Mouse (Mus musculus) left cerebral cortex, adult 11 months (tissue): ENCODE measurements around the gene Commd6.

Source experiments
- DNase-seq: peaks from one replicate; pipeline ENCODE4 v3.0.0; 2022; ENCODE audit warnings: low spot score

The Commd6 gene

GRCm38 (mm10) chr14:101640153-101640843 lies at the start of gene Commd6:
Gene Commd6 (minus strand): TSS chr14:101640686.
- DNase-seq: peak; percentile 91

DNA sequence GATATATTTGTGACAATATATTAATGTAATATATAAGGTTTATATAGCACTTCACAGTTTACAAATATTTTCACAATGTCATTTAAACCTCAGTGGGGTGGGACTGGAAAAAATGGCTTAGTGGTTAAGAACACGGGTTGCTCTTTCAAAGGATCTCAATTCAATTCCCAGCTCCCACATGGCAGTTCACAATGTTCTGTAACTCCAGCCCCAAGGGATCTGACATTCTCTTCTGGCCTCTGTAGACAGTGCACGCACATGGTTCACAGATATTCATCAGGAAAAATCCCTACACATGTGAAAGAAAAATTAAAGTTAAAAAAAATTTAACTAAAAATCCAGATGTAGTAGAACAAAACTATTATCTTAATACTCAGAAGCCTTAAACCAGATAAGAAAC lies 47.9 kb upstream of the Commd6 start:
- DNase-seq: no peak

DNA sequence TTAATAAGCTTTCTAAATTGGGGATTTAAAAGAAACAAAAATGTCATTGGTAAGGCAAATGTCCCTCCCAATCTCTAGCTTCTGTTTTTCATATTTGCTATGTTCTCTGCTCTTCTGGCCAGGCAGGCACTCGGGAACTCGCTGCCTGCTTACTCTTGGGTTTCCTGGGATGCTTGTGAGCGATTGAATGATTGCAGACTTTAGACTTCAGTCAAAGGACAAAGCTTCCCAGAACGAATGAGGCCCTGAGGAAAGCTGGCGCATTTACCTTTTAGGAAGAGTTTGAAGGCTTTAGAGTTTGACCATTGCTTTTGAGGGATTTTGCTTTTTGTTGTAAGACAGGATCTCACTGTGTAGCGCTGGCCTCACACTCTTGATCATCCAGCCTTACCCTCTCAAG lies 47.2 kb upstream of the Commd6 start:
- DNase-seq: no peak

- DNase-seq: no peak
Measured at GRCm38 (mm10) chr14:101672226-101672625, 31.7 kb upstream of the Commd6 start.

- no peak for DNase-seq
Measured at GRCm38 (mm10) chr14:101668626-101669025, 28.1 kb upstream of the Commd6 start.

- no peak for DNase-seq
Measured at GRCm38 (mm10) chr14:101666536-101666935, 26.1 kb upstream of the Commd6 start.

DNA sequence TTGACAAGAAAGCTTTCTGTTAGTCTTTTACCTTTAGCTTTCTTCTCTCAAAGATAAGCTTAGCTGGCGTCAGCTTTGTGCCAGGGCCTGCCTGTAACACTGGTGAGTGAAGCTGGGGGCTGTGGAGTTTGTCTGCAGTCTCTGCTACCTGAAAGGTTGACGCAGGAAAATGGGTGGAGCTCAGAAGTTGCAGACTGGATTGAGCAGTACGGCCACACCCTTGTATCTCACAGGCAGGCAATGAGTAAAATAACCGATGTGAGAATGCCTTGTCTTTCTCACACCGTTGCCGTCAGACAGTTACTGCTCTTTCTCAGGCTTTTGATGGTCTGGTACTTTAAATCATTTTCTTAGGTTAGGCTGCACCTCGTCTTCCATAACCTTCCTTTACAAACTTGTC lies 25.6 kb upstream of the Commd6 start:
- no peak for DNase-seq

GRCm38 (mm10) chr14:101664274-101664673 lies 23.8 kb upstream of the Commd6 start:
- no peak for DNase-seq

DNA sequence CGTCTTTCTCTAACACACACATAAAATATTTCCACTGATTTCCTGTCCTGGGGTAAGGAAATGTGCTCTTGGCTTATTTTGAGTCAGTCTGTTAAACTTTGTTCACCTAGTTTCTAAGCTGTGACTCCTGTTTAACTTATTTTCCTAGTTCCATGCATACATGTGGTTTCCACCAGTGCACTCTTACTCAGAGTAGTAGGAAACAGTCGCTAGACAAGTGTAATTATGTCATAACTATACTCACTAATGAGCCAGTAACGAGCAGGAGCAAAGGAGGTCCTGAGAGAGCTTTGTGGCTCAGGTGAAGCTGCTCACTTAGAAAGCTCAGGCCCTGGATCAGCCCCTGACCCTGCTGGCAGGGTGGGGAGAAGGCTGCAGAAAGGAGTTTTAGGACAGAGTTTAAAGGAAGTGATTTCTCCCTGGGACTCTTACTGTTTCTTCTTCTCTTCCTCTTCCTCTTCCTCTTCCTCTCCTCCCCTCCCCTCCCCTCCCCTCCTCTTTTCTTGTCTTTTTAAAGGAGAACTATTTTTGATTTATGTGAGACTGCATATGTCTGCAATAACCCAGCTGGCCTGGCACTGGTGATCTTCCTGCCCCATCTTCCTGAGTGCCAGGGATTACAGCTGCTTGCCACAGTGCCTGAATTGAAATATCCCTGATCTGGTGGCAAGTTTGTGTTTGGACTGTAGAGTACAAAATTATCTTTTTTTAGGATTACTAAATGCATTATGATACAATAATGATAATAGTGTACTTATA lies 21.3 kb upstream of the Commd6 start:
- no peak for DNase-seq

DNA sequence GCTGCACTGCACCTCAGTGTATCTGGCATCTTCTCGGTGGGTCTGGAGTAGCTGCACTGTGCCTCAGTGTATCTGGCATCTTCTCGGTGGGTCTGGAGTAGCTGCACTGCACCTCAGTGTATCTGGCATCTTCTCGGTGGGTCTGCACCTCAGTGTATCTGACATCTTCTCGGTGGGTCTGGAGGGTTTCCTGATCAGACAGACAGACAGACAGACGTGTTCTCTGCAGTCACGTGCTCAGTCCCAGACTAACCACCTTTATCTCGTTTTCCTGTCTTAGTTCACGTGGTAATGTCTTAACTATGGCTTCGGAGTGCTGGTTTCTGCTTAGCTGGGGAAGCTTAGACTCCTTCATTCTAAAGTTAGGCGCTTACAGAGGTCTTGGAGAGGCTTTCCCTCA lies 15.8 kb upstream of the Commd6 start:
- no peak for DNase-seq

- no peak for DNase-seq
Measured at GRCm38 (mm10) chr14:101654526-101654909, 14.0 kb upstream of the Commd6 start.

GRCm38 (mm10) chr14:101653581-101654525 lies 13.4 kb upstream of the Commd6 start, which contains the start of gene Uchl3:
Gene Uchl3 (plus strand): TSS chr14:101653967.
- peak; percentile 94 for DNase-seq

DNA sequence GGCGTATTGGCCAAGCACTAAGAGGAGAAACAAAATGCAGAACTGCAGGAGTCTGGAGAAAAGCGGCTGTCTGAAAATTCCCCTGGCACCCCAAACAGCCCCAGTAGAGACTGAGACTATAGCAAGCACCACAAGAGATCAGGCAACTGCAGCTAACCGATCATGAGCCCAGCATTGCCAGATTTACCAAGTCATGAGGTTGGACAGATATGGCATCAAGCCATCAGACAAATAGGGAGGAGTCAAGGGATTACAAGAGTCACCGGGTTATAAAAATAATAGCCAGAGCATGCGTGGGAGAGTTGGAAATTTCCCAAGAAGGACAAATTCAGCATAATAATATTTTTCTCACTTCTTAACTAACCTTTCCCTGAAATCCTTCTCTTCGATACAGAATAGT lies 12.1 kb upstream of the Commd6 start:
- no peak for DNase-seq

DNA sequence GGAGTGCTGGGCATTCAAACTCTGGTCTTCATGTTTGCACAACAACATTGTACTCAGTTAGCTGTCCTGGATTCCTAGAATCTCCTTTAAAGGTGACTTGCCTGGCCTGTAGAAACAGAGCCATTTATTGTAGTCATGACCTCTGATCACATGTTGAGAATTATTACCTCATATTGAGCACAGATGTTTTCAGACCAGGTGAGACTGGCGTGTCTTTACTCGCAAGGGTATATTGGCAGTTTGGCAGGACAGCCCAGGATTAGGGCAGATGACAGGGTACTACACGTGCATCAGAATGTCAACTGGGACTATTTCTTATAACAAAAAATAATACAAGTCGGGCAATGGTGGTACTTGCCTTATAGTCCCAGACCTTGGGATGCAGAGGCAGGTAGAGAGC lies 10.1 kb upstream of the Commd6 start:
- DNase-seq: no peak

DNA sequence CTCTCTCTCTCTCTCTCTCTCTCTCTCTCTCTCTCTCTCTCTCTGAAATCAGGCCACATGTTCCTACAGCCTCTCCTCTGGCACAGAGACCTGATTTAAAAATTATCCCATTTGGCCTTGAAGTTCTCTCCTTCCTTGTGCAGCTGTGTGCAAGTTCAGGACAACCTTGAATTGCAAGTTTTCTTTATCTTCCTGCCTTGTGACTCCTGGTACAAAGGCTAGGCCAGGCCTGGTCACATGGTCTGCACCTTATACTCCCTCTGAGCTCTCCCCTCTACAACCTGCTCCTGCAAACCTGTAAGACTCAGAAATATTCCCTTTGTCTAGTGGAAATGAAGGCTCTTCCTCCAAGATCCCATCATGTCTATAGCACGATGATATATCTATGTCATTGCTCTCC lies 4.5 kb upstream of the Commd6 start:
- no peak for DNase-seq

- DNase-seq: no peak
Measured at GRCm38 (mm10) chr14:101637381-101637780, 3.1 kb downstream of the Commd6 start.

GRCm38 (mm10) chr14:101635765-101636164 lies 4.7 kb downstream of the Commd6 start:
- no peak for DNase-seq

- no peak for DNase-seq
Measured at GRCm38 (mm10) chr14:101630548-101630947, 9.9 kb downstream of the Commd6 start.

GRCm38 (mm10) chr14:101617680-101618079 lies 22.8 kb downstream of the Commd6 start:
- no peak for DNase-seq

GRCm38 (mm10) chr14:101616178-101616577 lies 24.3 kb downstream of the Commd6 start:
- no peak for DNase-seq

DNA sequence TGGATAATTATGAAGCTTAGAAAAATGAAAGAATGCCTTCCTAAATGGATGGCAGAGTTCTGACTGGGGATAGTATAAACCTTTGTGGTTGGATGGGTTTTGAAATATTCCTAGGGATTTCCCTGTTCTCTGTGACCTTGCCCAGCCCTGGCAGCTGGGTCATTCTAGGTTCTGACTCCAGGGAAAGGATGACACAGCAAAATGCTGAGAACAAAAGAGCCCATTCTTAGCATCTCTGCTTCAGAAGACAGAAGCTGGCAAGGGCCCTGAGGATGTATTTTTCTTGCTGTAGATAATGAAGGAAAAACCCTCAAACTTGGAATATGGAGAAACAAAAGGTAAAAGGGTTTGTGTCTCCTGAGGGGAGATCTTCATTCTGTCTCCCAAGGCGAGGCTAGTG lies 27.3 kb downstream of the Commd6 start:
- no peak for DNase-seq

DNA sequence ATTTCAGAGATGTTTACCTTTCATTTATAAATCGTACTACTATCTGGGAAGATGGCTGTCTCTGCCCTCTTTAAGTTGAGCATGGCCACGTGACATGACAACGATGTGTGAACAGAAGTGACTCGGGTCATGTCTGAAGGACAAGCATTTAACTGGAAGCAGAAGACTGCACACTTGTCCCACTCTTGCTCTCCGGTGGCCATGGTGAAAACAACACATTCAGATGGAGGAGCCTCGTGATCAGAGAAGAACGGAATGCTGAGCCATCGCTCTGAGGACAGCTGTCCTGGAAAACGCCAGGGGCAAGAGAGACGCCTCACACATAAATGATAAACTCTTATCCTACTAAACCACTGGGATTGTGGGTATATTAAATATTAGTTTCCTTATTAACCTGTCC lies 29.8 kb downstream of the Commd6 start:
- no peak for DNase-seq
